In genomic region chr1:121577491-121577890, GRCm38 (mm10) we compare ENCODE assay signal across 32 mouse cellular contexts. TPM values are rescaled to one million over a fixed set of nuclear protein-coding genes. Genes with fewer than 3 reads are reported as not detected.
DNase-seq lines count a peak whose midpoint lies in the region; ATAC-seq and TF ChIP-seq lines count a peak whose summit lies in the region.
"Had no signal": no experiment of that assay in that cellular context is flagged by ENCODE, and none has a peak within 500 bp of the region (broad histone marks: within the 10 kb centered on the region; RNA-seq: fewer than 3 reads in every experiment).

No protein-coding gene starts in this region.

- WGBS in forebrain, embryonic 11.5 days = 12% methylated on average over 1 of the region's 1 CpGs
- WGBS in forebrain, embryonic 10.5 days = 29% methylated on average over 1 of the region's 1 CpGs
- WGBS in midbrain, embryonic 11.5 days = 45% methylated on average over 1 of the region's 1 CpGs
- 18% methylated on average over 1 of the region's 1 CpGs for WGBS in midbrain, postnatal 0 days
- 18% methylated on average over 1 of the region's 1 CpGs for WGBS in embryonic facial prominence, embryonic 14.5 days

- H3K4me3 ChIP-seq in forebrain, embryonic 11.5 days (ENCODE audit: low read depth, low read length) = no peak overlapping the region
- H3K4me3 ChIP-seq in forebrain, embryonic 10.5 days = no peak overlapping the region
- H3K4me3 ChIP-seq in midbrain, embryonic 11.5 days (ENCODE audit: low read depth, low read length) = no peak overlapping the region
- no peak overlapping the region for H3K4me3 ChIP-seq in midbrain, postnatal 0 days (ENCODE audit: low read depth, low read length)
- no peak overlapping the region for H3K4me3 ChIP-seq in ES-E14 (ENCODE audit: insufficient read depth in 1 of 2, low read depth in 1 of 2, low read length in 2 of 2, poor library complexity in 1 of 2, severe bottlenecking in 1 of 2)
- H3K4me3 ChIP-seq in embryonic facial prominence, embryonic 14.5 days (ENCODE audit: low read depth, low read length) = no peak overlapping the region
- H3K4me3 ChIP-seq: heart, adult 2 months; heart, embryonic 12.5 days; hindbrain, embryonic 15.5 days; kidney, embryonic 15.5 days; limb, embryonic 13.5 days; lung, embryonic 15.5 days; myocyte had no signal

- peak; percentile 64; the same call in 1 of the 2 replicates for ATAC-seq in forebrain, embryonic 11.5 days (replicated peaks; ENCODE audit: low FRiP score)
- peak; percentile 58; the same call in 1 of the 2 replicates for ATAC-seq in midbrain, embryonic 11.5 days (ENCODE audit: low FRiP score)
- no peak; the same call in 1 of the 2 replicates for ATAC-seq in midbrain, postnatal 0 days (ENCODE audit: low FRiP score)
- peak; percentile 33; the same call in 1 of the 2 replicates for ATAC-seq in embryonic facial prominence, embryonic 14.5 days (ENCODE audit: low read depth)
- ATAC-seq: midbrain, embryonic 16.5 days had no signal

- H3K27me3 ChIP-seq in forebrain, embryonic 11.5 days (ENCODE audit: control insufficient read depth, insufficient read depth, low read length) = no peaks in the 10 kb centered on the region
- no peaks in the 10 kb centered on the region for H3K27me3 ChIP-seq in forebrain, embryonic 10.5 days (ENCODE audit: poor library complexity, severe bottlenecking)
- no peaks in the 10 kb centered on the region for H3K27me3 ChIP-seq in midbrain, embryonic 11.5 days (ENCODE audit: control insufficient read depth, insufficient read depth, low read length)
- H3K27me3 ChIP-seq in midbrain, postnatal 0 days (ENCODE audit: insufficient read depth, low read length) = no peaks in the 10 kb centered on the region
- H3K27me3 ChIP-seq in embryonic facial prominence, embryonic 14.5 days (replicated peaks; ENCODE audit: control insufficient read depth, insufficient read depth, low read length) = no peaks in the 10 kb centered on the region
- H3K27me3 ChIP-seq: heart, embryonic 12.5 days; hindbrain, embryonic 15.5 days; kidney, embryonic 15.5 days; limb, embryonic 13.5 days; lung, embryonic 15.5 days had no signal

- H3K36me3 ChIP-seq in forebrain, embryonic 11.5 days (ENCODE audit: control insufficient read depth, insufficient read depth, low read length) = no peaks in the 10 kb centered on the region
- no peaks in the 10 kb centered on the region for H3K36me3 ChIP-seq in forebrain, embryonic 10.5 days (replicated peaks)
- no peaks in the 10 kb centered on the region for H3K36me3 ChIP-seq in midbrain, embryonic 11.5 days (ENCODE audit: control insufficient read depth, insufficient read depth, low read length)
- H3K36me3 ChIP-seq in midbrain, postnatal 0 days (ENCODE audit: insufficient read depth, low read length) = no peaks in the 10 kb centered on the region
- H3K36me3 ChIP-seq in ES-E14 (ENCODE audit: control insufficient read depth, insufficient read depth, low read length, poor library complexity, severe bottlenecking) = no peaks in the 10 kb centered on the region
- H3K36me3 ChIP-seq in embryonic facial prominence, embryonic 14.5 days (ENCODE audit: control insufficient read depth, insufficient read depth, low read length) = no peaks in the 10 kb centered on the region
- H3K36me3 ChIP-seq: heart, embryonic 12.5 days; hindbrain, embryonic 15.5 days; kidney, embryonic 15.5 days; limb, embryonic 13.5 days; lung, embryonic 15.5 days had no signal

- no peak for TF ChIP-seq CTCF in midbrain, postnatal 0 days (IDR thresholded peaks at IDR 0.05)

- H3K27ac ChIP-seq in forebrain, embryonic 11.5 days (ENCODE audit: low read depth, low read length) = no peak overlapping the region
- H3K27ac ChIP-seq in forebrain, embryonic 10.5 days = no peak overlapping the region
- H3K27ac ChIP-seq in midbrain, embryonic 11.5 days (ENCODE audit: low read depth, low read length) = no peak overlapping the region
- H3K27ac ChIP-seq in midbrain, postnatal 0 days (ENCODE audit: low read depth, low read length) = no peak overlapping the region
- H3K27ac ChIP-seq in ES-E14 (ENCODE audit: insufficient read depth, low read depth, low read length, poor library complexity, severe bottlenecking) = no peak overlapping the region
- no peak overlapping the region for H3K27ac ChIP-seq in embryonic facial prominence, embryonic 14.5 days (replicated peaks; ENCODE audit: low read depth, low read length)
- H3K27ac ChIP-seq: heart, adult 2 months; hindbrain, embryonic 15.5 days; kidney, embryonic 15.5 days; limb, embryonic 13.5 days; lung, embryonic 15.5 days had no signal

- no peak overlapping the region for H3K4me2 ChIP-seq in forebrain, embryonic 11.5 days (ENCODE audit: low read depth, low read length, severe bottlenecking)
- H3K4me2 ChIP-seq in midbrain, embryonic 11.5 days = no peak overlapping the region
- H3K4me2 ChIP-seq in midbrain, postnatal 0 days (ENCODE audit: low read depth, low read length, poor library complexity, severe bottlenecking) = no peak overlapping the region
- H3K4me2 ChIP-seq in embryonic facial prominence, embryonic 14.5 days (ENCODE audit: low read depth, low read length) = no peak overlapping the region
- H3K4me2 ChIP-seq: heart, embryonic 12.5 days; hindbrain, embryonic 15.5 days; kidney, embryonic 15.5 days; limb, embryonic 13.5 days; liver, embryonic 11.5 days; lung, embryonic 15.5 days had no signal

- DNase-seq in forebrain, embryonic 11.5 days (ENCODE audit: low spot score) = no peak
- no peak for DNase-seq in forebrain, embryonic 10.5 days (ENCODE audit: extremely low spot score, low spot score)
- no peak for DNase-seq in midbrain, embryonic 11.5 days (ENCODE audit: low spot score, missing footprints)
- DNase-seq in midbrain, postnatal 0 days (ENCODE audit: low spot score) = no peak
- peak; percentile 9 for DNase-seq in ES-E14 (ENCODE audit: low read depth, low spot score)
- DNase-seq in embryonic facial prominence, embryonic 14.5 days (ENCODE audit: low spot score) = no peak
- no peak for DNase-seq in layer of hippocampus, postnatal 10 days (ENCODE audit: low spot score in 2 of 2)
- DNase-seq: adrenal gland, adult 8-10 months; cerebellum, adult 8-10 months; cerebellum, postnatal 25 days; embryo, embryonic 11 days; gastrocnemius, postnatal 25 days; heart, adult 2 months; kidney, adult 18-20 months; kidney, postnatal 25 days; thymus, postnatal 4 days had no signal

- no peaks in the 10 kb centered on the region for H3K9me3 ChIP-seq in forebrain, embryonic 11.5 days (ENCODE audit: control insufficient read depth, low read length)
- no peaks in the 10 kb centered on the region for H3K9me3 ChIP-seq in forebrain, embryonic 10.5 days
- H3K9me3 ChIP-seq in midbrain, embryonic 11.5 days (ENCODE audit: control insufficient read depth, low read length) = no peaks in the 10 kb centered on the region
- no peaks in the 10 kb centered on the region for H3K9me3 ChIP-seq in midbrain, postnatal 0 days (ENCODE audit: low read length)
- no peaks in the 10 kb centered on the region for H3K9me3 ChIP-seq in ES-E14 (ENCODE audit: control insufficient read depth, insufficient read depth, low read depth, low read length)
- no peaks in the 10 kb centered on the region for H3K9me3 ChIP-seq in embryonic facial prominence, embryonic 14.5 days (ENCODE audit: control insufficient read depth, low read length)
- H3K9me3 ChIP-seq: heart, embryonic 12.5 days; hindbrain, embryonic 15.5 days; kidney, embryonic 15.5 days; limb, embryonic 13.5 days; lung, embryonic 15.5 days had no signal

- no peak overlapping the region for H3K9ac ChIP-seq in forebrain, embryonic 11.5 days (ENCODE audit: low read length)
- H3K9ac ChIP-seq in midbrain, embryonic 11.5 days (ENCODE audit: low read length) = no peak overlapping the region
- H3K9ac ChIP-seq in midbrain, postnatal 0 days (replicated peaks; ENCODE audit: low read length, poor library complexity, severe bottlenecking) = no peak overlapping the region
- H3K9ac ChIP-seq in ES-E14 (ENCODE audit: insufficient read depth, low read depth, low read length, poor library complexity, severe bottlenecking) = no peak overlapping the region
- no peak overlapping the region for H3K9ac ChIP-seq in embryonic facial prominence, embryonic 14.5 days (ENCODE audit: low read depth, low read length)
- H3K9ac ChIP-seq: heart, embryonic 12.5 days; hindbrain, embryonic 15.5 days; kidney, embryonic 15.5 days; limb, embryonic 13.5 days; lung, embryonic 15.5 days had no signal

- in situ Hi-C loops in ES-E14 (cut with MboI; ENCODE audit: low sequenced_read_pairs in 2 of 2, unreplicated experiment in 2 of 2) = no loop called here

- H3K4me1 ChIP-seq in forebrain, embryonic 11.5 days (replicated peaks; ENCODE audit: control insufficient read depth, insufficient read depth, low read length) = no peaks in the 10 kb centered on the region
- H3K4me1 ChIP-seq in forebrain, embryonic 10.5 days = peaks cover 10% of the 10 kb centered on the region
- H3K4me1 ChIP-seq in midbrain, embryonic 11.5 days (ENCODE audit: control insufficient read depth, insufficient read depth, low read length) = no peaks in the 10 kb centered on the region
- no peaks in the 10 kb centered on the region for H3K4me1 ChIP-seq in midbrain, postnatal 0 days (ENCODE audit: insufficient read depth, low read length)
- H3K4me1 ChIP-seq in ES-E14 (ENCODE audit: control insufficient read depth in 2 of 2, insufficient read depth in 2 of 2, low read length in 2 of 2, poor library complexity in 1 of 2) = no peaks in the 10 kb centered on the region
- H3K4me1 ChIP-seq in embryonic facial prominence, embryonic 14.5 days (ENCODE audit: control insufficient read depth, insufficient read depth, low read length) = no peaks in the 10 kb centered on the region
- H3K4me1 ChIP-seq: heart, embryonic 12.5 days; hindbrain, embryonic 15.5 days; kidney, embryonic 15.5 days; limb, embryonic 13.5 days; lung, embryonic 15.5 days had no signal

RNA-seq across cellular contexts. Expression of gene Ddx18, which starts 9.7 kb away (rescaled TPM):
- 69.3 and 79.7 TPM in 2 replicates for polyA plus RNA-seq in forebrain, embryonic 11.5 days (2014; fragmentation: Nextera tagmentation; extraction: Ambion mirVana)
- 78.1 and 85.6 TPM in 2 replicates for polyA plus RNA-seq in forebrain, embryonic 10.5 days (2016; fragmentation: Nextera tagmentation; extraction: Ambion mirVana)
- polyA plus RNA-seq in midbrain, embryonic 11.5 days (2014; fragmentation: Nextera tagmentation; extraction: Ambion mirVana) = 76.3 and 81.0 TPM in 2 replicates
- total RNA-seq in midbrain, postnatal 0 days (2014; rRNA removed) = 22.0 and 29.0 TPM in 2 replicates
- 30.4 and 31.8 TPM in 2 replicates for polyA plus RNA-seq in midbrain, postnatal 0 days (2015; fragmentation: Nextera tagmentation; extraction: Ambion mirVana)
- total RNA-seq in ES-E14 (2012; rRNA removed) = 111 and 126 TPM in 2 replicates
- polyA plus RNA-seq in embryonic facial prominence, embryonic 14.5 days (2014; fragmentation: Nextera tagmentation; extraction: Ambion mirVana) = 58.7 and 61.4 TPM in 2 replicates
- 10 to 100 TPM; 26.8 to 27.6 TPM for total RNA-seq in layer of hippocampus, postnatal 10 days (2021)

RNA-seq across cellular contexts. Expression of gene Htr5b, which starts 49.2 kb away (rescaled TPM):
- 0.19 and 0.44 TPM in 2 replicates for polyA plus RNA-seq in forebrain, embryonic 11.5 days (2014; fragmentation: Nextera tagmentation; extraction: Ambion mirVana)
- polyA plus RNA-seq in forebrain, embryonic 10.5 days (2016; fragmentation: Nextera tagmentation; extraction: Ambion mirVana) = 0.33 and 0.53 TPM in 2 replicates
- 0.14 and 0.20 TPM in 2 replicates for polyA plus RNA-seq in midbrain, embryonic 11.5 days (2014; fragmentation: Nextera tagmentation; extraction: Ambion mirVana)
- 2.7 and 5.9 TPM in 2 replicates for total RNA-seq in midbrain, postnatal 0 days (2014; rRNA removed)
- polyA plus RNA-seq in midbrain, postnatal 0 days (2015; fragmentation: Nextera tagmentation; extraction: Ambion mirVana) = 3.1 and 3.8 TPM in 2 replicates
- 0.98 and 1.0 TPM in 2 replicates for total RNA-seq in ES-E14 (2012; rRNA removed)
- polyA plus RNA-seq in embryonic facial prominence, embryonic 14.5 days (2014; fragmentation: Nextera tagmentation; extraction: Ambion mirVana) = 0.25 and 0.30 TPM in 2 replicates
- total RNA-seq in layer of hippocampus, postnatal 10 days (2021) = 1 to 10 TPM; 7.3 to 8.1 TPM
- total RNA-seq: adrenal gland, adult 8-10 months; adrenal gland, postnatal 4 days; gastrocnemius, adult 18-20 months; gastrocnemius, postnatal 25 days; heart, adult 2 months; hematopoietic stem cell, adult 5-6 weeks; megakaryocyte, adult 5-6 weeks had no signal
- polyA plus RNA-seq: heart, adult 2 months; heart, postnatal 0 days; intestine, embryonic 14.5 days; liver, embryonic 11.5 days; liver, embryonic 16.5 days; lung, embryonic 15.5 days; myocyte; stomach, embryonic 14.5 days had no signal
